8 mouse cellular contexts compared by ENCODE assay signal in genomic region chr11:78550168-78551058, GRCm38 (mm10). TPM values are rescaled to one million over a fixed set of nuclear protein-coding genes. Genes with fewer than 3 reads are reported as not detected.
DNase-seq lines count a peak whose midpoint lies in the region; ATAC-seq and TF ChIP-seq lines count a peak whose summit lies in the region.

Gene Tmem97, minus strand, starts transcription at chr11:78550777.

- peak within 1 kb of the TSS; percentile 92 for H3K27ac ChIP-seq in forebrain, embryonic 10.5 days
- H3K27ac ChIP-seq in heart, embryonic 15.5 days: peak within 1 kb of the TSS; percentile 63
- peak within 1 kb of the TSS; percentile 5 for H3K27ac ChIP-seq in liver, embryonic 14.5 days
- H3K27ac ChIP-seq in neural tube, embryonic 11.5 days (ENCODE audit: low read depth, low read length): peak within 1 kb of the TSS; percentile 78
- peak within 1 kb of the TSS; percentile 75 for H3K27ac ChIP-seq in stomach, postnatal 0 days (replicated peaks)

- ATAC-seq in heart, embryonic 15.5 days (replicated peaks; ENCODE audit: insufficient number of reproducible peaks, insufficient read depth, low FRiP score, low read depth): peak; percentile 100
- ATAC-seq in liver, embryonic 14.5 days (ENCODE audit: insufficient read depth): peak; percentile 100
- ATAC-seq in neural tube, embryonic 11.5 days (ENCODE audit: insufficient read depth, low FRiP score, low TSS enrichment): peak; percentile 99
- peak; percentile 99 for ATAC-seq in stomach, postnatal 0 days (ENCODE audit: low FRiP score, low TSS enrichment)

- TF ChIP-seq EP300 in liver, embryonic 14.5 days (IDR thresholded peaks at IDR 0.05; ENCODE audit: low read depth): no peak
- no peak for TF ChIP-seq EP300 in stomach, postnatal 0 days (optimal IDR thresholded peaks at IDR 0.05)

- peak within 1 kb of the TSS; percentile 76 for H3K4me3 ChIP-seq in forebrain, embryonic 10.5 days
- peak within 1 kb of the TSS; percentile 69 for H3K4me3 ChIP-seq in heart, embryonic 15.5 days
- peak within 1 kb of the TSS; percentile 70 to 76 for H3K4me3 ChIP-seq in liver, embryonic 14.5 days (ENCODE audit: insufficient read depth in 1 of 2, low read depth in 2 of 2, low read length in 2 of 2)
- H3K4me3 ChIP-seq in neural tube, embryonic 11.5 days (ENCODE audit: low read depth, low read length): peak within 1 kb of the TSS; percentile 59
- H3K4me3 ChIP-seq in stomach, postnatal 0 days (ENCODE audit: low read depth, low read length): peak within 1 kb of the TSS; percentile 68

- peak within 1 kb of the TSS; percentile 88 for H3K4me2 ChIP-seq in heart, embryonic 15.5 days
- peak within 1 kb of the TSS; percentile 87 for H3K4me2 ChIP-seq in liver, embryonic 14.5 days (ENCODE audit: low read depth)
- peak within 1 kb of the TSS; percentile 72 for H3K4me2 ChIP-seq in neural tube, embryonic 11.5 days (ENCODE audit: low read depth)
- peak within 1 kb of the TSS; percentile 89 for H3K4me2 ChIP-seq in stomach, postnatal 0 days (replicated peaks; ENCODE audit: low read depth)

- peak; percentile 51 for TF ChIP-seq CTCF in liver, embryonic 14.5 days (IDR thresholded peaks at IDR 0.05; ENCODE audit: low read depth)
- peak; percentile 46 for TF ChIP-seq CTCF in stomach, postnatal 0 days (IDR thresholded peaks at IDR 0.05; ENCODE audit: low read depth)

- H3K27me3 ChIP-seq in forebrain, embryonic 10.5 days (ENCODE audit: poor library complexity, severe bottlenecking): no peaks in the 10 kb centered on the region
- no peaks in the 10 kb centered on the region for H3K27me3 ChIP-seq in heart, embryonic 15.5 days
- no peaks in the 10 kb centered on the region for H3K27me3 ChIP-seq in liver, embryonic 14.5 days (ENCODE audit: control insufficient read depth, insufficient read depth, low read length)
- no peaks in the 10 kb centered on the region for H3K27me3 ChIP-seq in neural tube, embryonic 11.5 days (ENCODE audit: control insufficient read depth, insufficient read depth, low read length)
- no peaks in the 10 kb centered on the region for H3K27me3 ChIP-seq in stomach, postnatal 0 days (ENCODE audit: control insufficient read depth, insufficient read depth, low read length)

- H3K36me3 ChIP-seq in forebrain, embryonic 10.5 days (replicated peaks): peaks cover 14% of the 10 kb centered on the region
- no peaks in the 10 kb centered on the region; the same call in 1 of the 2 replicates for H3K36me3 ChIP-seq in heart, embryonic 15.5 days
- no peaks in the 10 kb centered on the region for H3K36me3 ChIP-seq in liver, embryonic 14.5 days (replicated peaks; ENCODE audit: control insufficient read depth, insufficient read depth, low read depth)
- no peaks in the 10 kb centered on the region for H3K36me3 ChIP-seq in neural tube, embryonic 11.5 days (ENCODE audit: control insufficient read depth, insufficient read depth, low read length)
- H3K36me3 ChIP-seq in stomach, postnatal 0 days (ENCODE audit: control insufficient read depth, insufficient read depth, low read length): no peaks in the 10 kb centered on the region

- peaks cover 5% of the 10 kb centered on the region; the same call in 1 of the 2 replicates for H3K9me3 ChIP-seq in forebrain, embryonic 10.5 days
- no peaks in the 10 kb centered on the region for H3K9me3 ChIP-seq in heart, embryonic 15.5 days (replicated peaks)
- H3K9me3 ChIP-seq in liver, embryonic 14.5 days (ENCODE audit: control insufficient read depth, low read length): no peaks in the 10 kb centered on the region
- H3K9me3 ChIP-seq in neural tube, embryonic 11.5 days (ENCODE audit: control insufficient read depth, low read length): 0 out of 2 replicates have a peak, but pooled peaks cover 2% of the 10 kb centered on the region
- no peaks in the 10 kb centered on the region for H3K9me3 ChIP-seq in stomach, postnatal 0 days (ENCODE audit: control insufficient read depth, low read length)

- H3K9ac ChIP-seq in heart, embryonic 15.5 days: peak within 1 kb of the TSS; percentile 68
- H3K9ac ChIP-seq in liver, embryonic 14.5 days (replicated peaks): peak within 1 kb of the TSS; percentile 71
- peak within 1 kb of the TSS; percentile 70 for H3K9ac ChIP-seq in neural tube, embryonic 11.5 days (ENCODE audit: low read length)
- peak within 1 kb of the TSS; percentile 65 for H3K9ac ChIP-seq in stomach, postnatal 0 days (ENCODE audit: low read length)

- WGBS in forebrain, embryonic 10.5 days: under 1% methylated on average over 60 of the region's 60 CpGs
- WGBS in heart, embryonic 15.5 days: under 1% methylated on average over 60 of the region's 60 CpGs
- WGBS in liver, embryonic 14.5 days (ENCODE audit: insufficient replicate concordance): under 1% methylated on average over 60 of the region's 60 CpGs
- WGBS in neural tube, embryonic 11.5 days: under 1% methylated on average over 60 of the region's 60 CpGs
- under 1% methylated on average over 60 of the region's 60 CpGs for WGBS in stomach, postnatal 0 days

- peak; percentile 87 to 92 for DNase-seq in CD8-positive naive resting alpha-beta T cell, adult 2 months (ENCODE audit: low read depth in 2 of 2, low spot score in 2 of 2)
- DNase-seq in c-Kit-positive CD71-negative TER-119-negative erythroid progenitor cells, embryonic 14.5 days (ENCODE audit: low read depth): peak; percentile 90
- DNase-seq in forebrain, embryonic 10.5 days (ENCODE audit: extremely low spot score, low spot score): peak; percentile 97
- DNase-seq in kidney, postnatal 25 days: peak; percentile 97 to 99
- peak; percentile 92 to 93 (median 93) for DNase-seq in liver, embryonic 14.5 days (ENCODE audit: low read depth in 3 of 3, low spot score in 3 of 3)
- DNase-seq in neural tube, embryonic 11.5 days (ENCODE audit: low spot score): peak; percentile 95
- peak; percentile 97 for DNase-seq in stomach, postnatal 0 days (ENCODE audit: low spot score)

- H3K4me1 ChIP-seq in forebrain, embryonic 10.5 days: peaks cover 35% of the 10 kb centered on the region
- H3K4me1 ChIP-seq in heart, embryonic 15.5 days (replicated peaks): peaks cover 27% of the 10 kb centered on the region
- peaks cover 6 to 29% of the 10 kb centered on the region in 2 experiments for H3K4me1 ChIP-seq in liver, embryonic 14.5 days (replicated peaks; ENCODE audit: control insufficient read depth in 2 of 2, insufficient read depth in 2 of 2, low read length in 1 of 2)
- H3K4me1 ChIP-seq in neural tube, embryonic 11.5 days (ENCODE audit: control insufficient read depth, insufficient read depth, low read length): peaks cover 13% of the 10 kb centered on the region
- H3K4me1 ChIP-seq in stomach, postnatal 0 days (replicated peaks; ENCODE audit: control insufficient read depth, insufficient read depth): 0 out of 2 replicates have a peak, but pooled peaks cover 2% of the 10 kb centered on the region

RNA-seq across cellular contexts. Expression of gene Tmem97, which starts in this region (rescaled TPM):
- polyA plus RNA-seq in forebrain, embryonic 10.5 days (2016; fragmentation: Nextera tagmentation; extraction: Ambion mirVana): 106 and 111 TPM in 2 replicates
- polyA plus RNA-seq in heart, embryonic 15.5 days (2015; fragmentation: Nextera tagmentation; extraction: Ambion mirVana): 43.8 and 48.7 TPM in 2 replicates
- polyA plus RNA-seq in liver, embryonic 14.5 days (2012; rRNA removed): 34.2 and 42.3 TPM in 2 replicates
- polyA plus RNA-seq in liver, embryonic 14.5 days (2014; fragmentation: Nextera tagmentation; extraction: Ambion mirVana): 99.5 and 116 TPM in 2 replicates
- polyA plus RNA-seq in neural tube, embryonic 11.5 days (2014; fragmentation: Nextera tagmentation; extraction: Ambion mirVana): 69.3 and 75.1 TPM in 2 replicates
- polyA plus RNA-seq in stomach, postnatal 0 days (2015; fragmentation: Nextera tagmentation; extraction: Ambion mirVana): 63.2 and 68.2 TPM in 2 replicates

Comparison
In these comparisons a context has a peak if more than half of its experiments do, and no peak if none do; other contexts are left out.
1. Peak in every context shown above with its lines: DNase-seq, ATAC-seq, H3K4me3 ChIP-seq and H3K27ac ChIP-seq.
2. H3K27ac ChIP-seq: peak in every context shown above with its lines; median percentile 92 in forebrain, embryonic 10.5 days; 78 in neural tube, embryonic 11.5 days; 75 in stomach, postnatal 0 days; 63 in heart, embryonic 15.5 days; 5 in liver, embryonic 14.5 days.